ENCODE assay signal across 8 mouse cellular contexts in the genomic region with DNA sequence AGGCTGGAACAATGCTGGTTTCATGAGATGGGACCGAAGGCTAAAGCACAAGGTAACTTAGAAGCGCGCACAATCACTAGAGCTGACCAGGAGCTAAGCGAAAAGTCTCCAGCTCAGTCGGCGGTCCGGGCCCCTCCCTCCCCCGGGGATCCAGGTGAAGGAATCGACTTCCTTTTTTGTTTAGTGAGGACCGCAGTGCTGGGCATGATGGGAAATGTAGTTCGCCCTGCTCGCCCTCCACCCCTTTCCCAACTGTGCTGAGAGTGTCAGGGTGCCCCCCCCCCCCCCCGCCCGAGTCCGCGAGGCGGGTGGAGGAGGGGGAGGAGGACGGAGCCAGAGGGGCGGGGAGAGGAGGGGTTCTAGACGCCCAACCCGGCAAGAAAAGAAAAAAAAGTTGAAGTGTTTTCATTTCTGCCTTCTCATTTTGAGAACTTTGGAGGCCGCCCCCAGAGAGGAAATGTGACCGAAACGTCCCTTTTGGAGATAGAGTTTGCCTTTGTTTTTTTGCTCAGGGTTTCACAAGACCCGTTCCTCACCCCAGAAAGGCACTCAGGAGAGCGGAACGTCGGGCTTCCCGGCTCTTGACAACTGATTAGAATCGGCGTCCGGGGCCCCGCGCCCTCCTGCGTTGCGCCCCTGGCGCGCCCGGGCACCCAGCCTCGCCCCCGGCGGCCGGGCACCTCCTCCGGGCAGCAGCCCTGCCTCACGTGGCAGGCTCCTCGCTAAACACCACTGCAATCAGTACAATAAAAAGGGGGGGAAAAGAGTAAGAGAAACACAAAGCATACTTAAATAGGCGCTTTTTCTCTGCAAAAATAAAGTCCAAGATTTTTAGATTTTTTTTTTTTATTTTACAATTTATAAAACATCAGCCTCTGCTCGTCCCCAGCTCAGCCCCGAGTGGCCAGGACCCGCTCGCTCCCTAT. TPM values are rescaled to one million over a fixed set of nuclear protein-coding genes. Genes with fewer than 3 reads are reported as not detected.
DNase-seq lines count a peak whose midpoint lies in the region; ATAC-seq lines count a peak whose summit lies in the region.

No protein-coding gene starts in this region.

- ATAC-seq in hindbrain, embryonic 11.5 days (ENCODE audit: low FRiP score) = peak; percentile 33; the same call in 1 of the 2 replicates

- H3K9me3 ChIP-seq in hindbrain, embryonic 11.5 days (ENCODE audit: control insufficient read depth, low read length) = no peaks in the 10 kb centered on the region

- no peaks in the 10 kb centered on the region for H3K36me3 ChIP-seq in hindbrain, embryonic 11.5 days (ENCODE audit: control insufficient read depth, insufficient read depth, low read length)

- peak overlapping the region; percentile 97 for H3K27ac ChIP-seq in brown adipose tissue, adult 24 weeks (replicated peaks; ENCODE audit: low read depth, low read length)
- H3K27ac ChIP-seq in hindbrain, embryonic 11.5 days (ENCODE audit: low read depth, low read length) = peak overlapping the region; percentile 93

- peak overlapping the region; percentile 71 for H3K4me2 ChIP-seq in hindbrain, embryonic 11.5 days (replicated peaks; ENCODE audit: low read depth, low read length)

- 0 out of 2 replicates have a peak, but pooled peaks cover 2% of the 10 kb centered on the region for H3K27me3 ChIP-seq in hindbrain, embryonic 11.5 days (ENCODE audit: control insufficient read depth, insufficient read depth, low read length)

- H3K9ac ChIP-seq in hindbrain, embryonic 11.5 days (ENCODE audit: low read depth, low read length) = peak overlapping the region; percentile 99

- WGBS in hindbrain, embryonic 11.5 days = under 1% methylated on average over 44 of the region's 51 CpGs

- peak; percentile 93 for DNase-seq in ES-CJ7 (ENCODE audit: low read depth, low spot score)
- peak; percentile 55 to 60 for DNase-seq in frontal cortex, postnatal 10 days (ENCODE audit: low spot score in 2 of 2)
- peak; percentile 85 for DNase-seq in hindbrain, embryonic 11.5 days (ENCODE audit: low spot score)
- DNase-seq in layer of hippocampus, postnatal 25 days (ENCODE audit: extremely low spot score in 1 of 2, low spot score in 1 of 2) = peak; percentile 49 to 54
- peak; percentile 83 for DNase-seq in lung, postnatal 14 days
- peak; percentile 84 for DNase-seq in retina, embryonic 14.5 days (ENCODE audit: low spot score)
- peak; percentile 74 to 88 for DNase-seq in urinary bladder, adult 18-20 months (ENCODE audit: low spot score in 2 of 2)

- peak overlapping the region; percentile 97 for H3K4me3 ChIP-seq in brown adipose tissue, adult 24 weeks (ENCODE audit: insufficient read depth, low read depth, low read length)
- peak overlapping the region; percentile 98 for H3K4me3 ChIP-seq in hindbrain, embryonic 11.5 days (ENCODE audit: low read depth, low read length)

- H3K4me1 ChIP-seq in brown adipose tissue, adult 24 weeks (ENCODE audit: control insufficient read depth, insufficient read depth, insufficient read length, low read length) = peaks cover 4% of the 10 kb centered on the region
- peaks cover 12% of the 10 kb centered on the region for H3K4me1 ChIP-seq in hindbrain, embryonic 11.5 days (replicated peaks; ENCODE audit: control insufficient read depth, insufficient read depth, low read length)

RNA-seq across cellular contexts. Expression of a gene that starts 2.0 kb away (rescaled TPM):
- 2.5 and 3.5 TPM in 2 replicates for polyA plus RNA-seq in brown adipose tissue, adult 24 weeks (2012; ENCODE audit: insufficient read depth, insufficient read length, missing spikeins)
- polyA plus RNA-seq in hindbrain, embryonic 11.5 days (2014; fragmentation: Nextera tagmentation; extraction: Ambion mirVana) = 6.3 and 6.8 TPM in 2 replicates
- total RNA-seq in layer of hippocampus, postnatal 25 days (2021) = 10 to 100 TPM; 12.8 to 13.1 TPM

RNA-seq across cellular contexts. Expression of a gene that starts 56.2 kb away (rescaled TPM):
- polyA plus RNA-seq in brown adipose tissue, adult 24 weeks (2012; ENCODE audit: insufficient read depth, insufficient read length, missing spikeins) = 83.8 and 94.3 TPM in 2 replicates
- 55.4 and 62.8 TPM in 2 replicates for polyA plus RNA-seq in hindbrain, embryonic 11.5 days (2014; fragmentation: Nextera tagmentation; extraction: Ambion mirVana)
- 100 to 1,000 TPM; 163 to 169 TPM for total RNA-seq in layer of hippocampus, postnatal 25 days (2021)

RNA-seq across cellular contexts. Expression of a gene that starts 56.4 kb away (rescaled TPM):
- polyA plus RNA-seq in brown adipose tissue, adult 24 weeks (2012; ENCODE audit: insufficient read depth, insufficient read length, missing spikeins) = 378 and 560 TPM in 2 replicates
- polyA plus RNA-seq in hindbrain, embryonic 11.5 days (2014; fragmentation: Nextera tagmentation; extraction: Ambion mirVana) = 21.5 and 27.5 TPM in 2 replicates
- 10 to 100 TPM; 49.6 to 51.1 TPM for total RNA-seq in layer of hippocampus, postnatal 25 days (2021)

Comparison
In these comparisons a context has a peak if more than half of its experiments do, and no peak if none do; other contexts are left out.
1. Peak in every context shown above with its lines: DNase-seq, ATAC-seq, H3K4me3 ChIP-seq and H3K27ac ChIP-seq.
2. RNA of a gene that starts 56.4 kb away (polyA plus RNA-seq): 378 to 560 TPM in brown adipose tissue, adult 24 weeks; 21.5 to 27.5 TPM in hindbrain, embryonic 11.5 days; every median in the first group is over 10 times any median in the second.